Mouse (Mus musculus): ENCODE results near the gene Mafb.

DNA sequence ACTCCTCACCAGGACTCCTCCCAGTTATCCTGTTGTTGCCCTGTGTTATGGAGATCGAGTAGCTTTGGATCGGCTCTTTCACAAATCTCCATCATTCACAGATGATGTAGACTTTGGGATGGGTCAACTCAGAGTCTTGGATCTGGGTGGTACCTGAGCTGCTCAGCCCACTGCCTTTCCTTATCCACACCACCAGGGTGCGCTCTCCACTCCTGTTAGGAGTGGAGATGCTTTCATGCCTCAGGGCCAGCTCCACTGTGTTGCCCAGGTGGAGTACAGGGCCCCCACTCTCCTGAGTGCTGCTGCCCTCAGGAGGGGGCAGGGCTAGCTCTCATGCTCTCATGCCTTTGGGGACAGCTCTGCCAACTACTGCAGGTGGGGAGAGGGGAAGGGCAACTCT, 40.9 kb upstream of the Mafb start:
- peak; percentile 25 for TF ChIP-seq CTCF (IDR thresholded peaks at IDR 0.05; ENCODE audit: low read depth, low read length)
- no peak for TF ChIP-seq POLR2A (IDR thresholded peaks at IDR 0.05; ENCODE audit: insufficient read depth, low read length)
- no peak for TF ChIP-seq EP300 (IDR thresholded peaks at IDR 0.05; ENCODE audit: insufficient read depth, low read depth, low read length)
